Mouse (Mus musculus) CD4-positive, CD25-positive, alpha-beta regulatory T cell, adult 2 months (primary cell): Measurements from ENCODE around the gene Dapk3.
"Not testable (repeated sequence)": the region's sequence is repeated elsewhere in the genome, so short reads cannot be mapped to it uniquely, and the experiment has no call there.

Experiments
- DNase-seq: peaks from one replicate; pipeline ENCODE4 v3.0.0-alpha.2; 2012; ENCODE audit warnings: low read depth, low spot score

Gene Dapk3

DNA sequence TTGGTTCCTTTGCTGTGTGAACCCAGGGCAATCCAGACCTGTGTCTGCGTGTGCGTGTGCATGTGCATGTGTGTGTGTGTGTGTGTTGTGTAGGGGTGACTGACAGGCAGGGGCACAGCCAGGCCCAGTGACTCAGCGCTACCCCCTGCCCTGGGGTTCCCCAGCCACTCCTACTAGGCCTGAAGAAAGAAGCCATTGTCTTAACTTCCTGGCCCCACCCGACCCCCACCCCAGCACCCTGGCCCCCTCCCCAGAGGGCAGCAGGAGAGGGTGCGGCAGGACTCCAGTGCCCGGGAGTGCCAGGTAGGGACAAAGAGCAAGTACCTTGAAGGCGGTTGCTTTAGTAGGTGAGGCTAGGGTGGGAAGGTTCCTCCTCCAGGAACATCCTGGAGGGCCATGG lies 37.0 kb upstream of the Dapk3 start:
- DNase-seq, result no peak

DNA sequence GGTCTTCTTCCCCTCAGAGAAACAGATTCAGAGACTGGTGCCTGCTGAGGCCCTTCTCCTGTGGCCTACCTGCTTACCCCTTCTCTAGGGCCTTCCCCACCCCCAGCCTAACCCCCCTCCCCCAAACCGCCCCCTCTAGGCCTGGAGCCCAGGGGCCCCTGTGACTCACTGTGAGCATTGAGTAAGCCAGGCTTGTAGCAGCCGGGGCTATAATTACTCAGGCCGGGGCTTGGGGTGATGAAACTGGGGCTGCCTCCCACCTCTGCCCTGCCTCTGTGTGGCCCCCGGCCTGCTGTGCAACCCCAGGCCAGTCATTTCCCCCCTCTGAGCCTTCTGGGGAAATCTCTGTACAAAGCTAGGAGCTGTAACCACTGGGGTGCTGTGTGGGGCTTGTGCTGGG lies 36.5 kb upstream of the Dapk3 start:
- no peak for DNase-seq

DNA sequence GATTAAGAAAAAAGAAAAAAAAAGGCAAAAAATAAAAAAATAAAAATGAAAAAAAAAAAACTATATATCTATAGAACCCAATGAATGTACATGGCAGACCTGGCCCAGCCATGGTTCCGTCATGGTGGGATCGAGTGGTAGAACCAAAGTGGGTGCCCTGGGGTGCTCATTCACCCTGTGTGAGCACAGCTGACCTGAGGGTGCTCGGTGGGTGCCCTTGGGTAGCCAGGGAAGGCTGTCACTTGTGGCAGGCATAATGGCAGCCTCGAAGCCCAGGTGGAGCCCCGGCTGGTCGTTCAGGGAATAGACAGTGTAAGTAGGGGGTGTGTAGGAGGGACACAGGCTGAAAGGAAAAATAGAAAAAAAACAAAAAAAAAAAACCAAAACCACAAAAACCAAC lies 31.5 kb upstream of the Dapk3 start:
- no peak for DNase-seq

DNA sequence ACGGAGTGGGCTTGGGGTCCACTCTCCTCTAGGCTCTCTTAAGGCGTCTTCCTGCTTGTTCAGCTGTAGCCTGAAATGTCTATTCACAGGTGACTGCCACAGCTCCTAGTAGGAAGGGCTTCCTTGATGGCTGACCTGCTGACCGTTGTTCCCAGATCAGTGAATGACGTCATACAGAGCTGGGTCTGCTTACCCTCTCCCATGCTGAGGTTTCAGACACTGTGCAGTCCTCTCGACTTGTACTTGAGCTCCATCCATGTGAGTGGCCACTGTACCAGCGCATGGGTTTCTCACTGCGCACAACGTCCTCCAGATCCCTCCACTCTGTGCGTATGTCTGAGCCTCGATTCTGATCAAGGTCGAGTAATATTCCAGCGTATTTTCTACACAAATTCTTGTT lies 30.2 kb upstream of the Dapk3 start:
- no peak for DNase-seq

DNA sequence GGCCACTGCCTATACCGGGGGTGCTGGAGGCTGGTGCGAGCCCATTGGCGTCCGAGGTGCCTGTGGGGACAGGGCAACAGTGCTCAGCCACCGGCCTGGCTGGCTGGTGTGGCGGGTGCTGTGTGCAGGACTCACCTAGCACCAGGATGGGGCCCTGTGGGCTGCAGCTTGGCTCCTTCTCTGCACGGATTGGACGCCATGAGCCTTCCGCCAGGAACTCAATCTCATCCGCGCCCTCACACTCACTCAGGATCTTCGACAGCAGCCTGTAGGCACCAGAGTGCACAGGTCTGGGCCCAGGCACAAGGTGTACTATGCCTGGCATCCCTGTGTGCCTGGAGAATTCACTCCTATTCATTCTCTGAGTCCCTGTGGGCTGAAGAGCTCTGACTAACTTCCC lies 28.5 kb upstream of the Dapk3 start:
- no peak for DNase-seq

DNA sequence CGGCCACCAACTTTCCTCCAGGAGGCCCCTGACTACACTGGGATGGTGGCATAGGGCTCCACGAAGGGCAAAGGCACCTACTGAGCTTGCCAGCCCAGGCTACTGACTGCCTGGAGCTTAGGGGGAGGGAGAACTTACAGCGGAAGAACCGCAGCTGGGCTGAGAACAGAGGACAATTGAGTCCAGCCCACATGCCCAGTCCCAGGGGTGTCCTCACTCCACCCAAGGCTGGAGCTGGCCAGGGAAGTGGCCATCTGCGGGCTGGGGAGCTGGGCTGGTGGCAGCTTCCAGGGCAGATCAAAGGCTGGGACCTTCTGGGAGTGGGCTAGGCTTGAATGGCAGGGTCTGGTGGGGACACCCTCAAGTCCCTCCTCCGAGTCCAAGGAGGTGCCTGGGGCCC lies 28.1 kb upstream of the Dapk3 start:
- DNase-seq, result no peak

DNA sequence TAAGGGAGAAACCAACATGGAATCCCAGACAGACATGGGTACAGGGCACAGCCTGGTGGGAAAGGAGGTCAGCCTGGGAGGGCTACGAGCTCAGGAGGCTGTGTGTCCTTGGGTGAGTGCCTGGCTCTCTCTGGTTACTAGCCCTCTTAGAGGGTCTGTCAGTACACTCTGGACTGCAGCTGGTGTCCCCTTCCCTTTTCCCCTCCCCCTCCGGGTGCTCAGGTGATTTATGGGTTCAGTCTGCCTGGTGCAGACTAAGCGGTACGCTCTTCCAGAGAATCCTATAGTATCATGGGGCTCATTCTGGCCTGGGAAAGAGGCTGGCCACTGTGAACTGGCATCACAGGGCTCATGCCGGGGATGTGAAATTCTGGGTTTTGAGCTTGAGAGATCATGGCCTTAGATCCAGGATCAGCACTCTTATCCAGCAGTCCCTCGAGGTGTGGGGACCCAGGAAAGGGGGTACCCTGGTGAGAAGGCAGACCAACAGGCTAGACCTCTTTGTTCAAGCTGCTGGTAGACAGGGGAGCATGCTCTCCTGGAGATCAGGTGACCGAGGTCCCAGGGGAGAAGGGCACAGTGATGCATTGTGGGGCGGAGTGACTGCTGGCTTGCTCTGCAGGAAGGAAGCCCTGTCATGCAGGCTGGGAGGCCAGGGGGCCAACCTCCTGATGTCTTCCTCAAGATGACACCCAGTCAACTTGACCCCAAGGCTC lies 21.0 kb upstream of the Dapk3 start:
- DNase-seq, result no peak

DNA sequence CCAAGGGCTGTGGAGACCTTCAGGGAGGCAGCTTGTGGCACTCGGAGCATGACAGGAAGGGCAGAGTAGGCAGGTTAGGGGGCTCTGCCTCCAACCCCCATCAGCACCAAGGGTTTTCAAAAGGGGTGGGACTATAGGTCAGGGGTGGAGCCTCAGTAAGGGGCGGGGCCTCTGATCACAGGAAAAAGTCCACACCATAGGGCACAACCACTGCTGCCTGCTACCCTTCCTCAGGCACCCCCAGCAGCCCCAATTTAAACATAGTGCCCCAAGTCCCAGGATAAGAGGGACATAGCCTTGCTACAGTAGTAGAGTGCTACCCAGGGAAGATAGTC lies 20.5 kb upstream of the Dapk3 start:
- no peak for DNase-seq

DNA sequence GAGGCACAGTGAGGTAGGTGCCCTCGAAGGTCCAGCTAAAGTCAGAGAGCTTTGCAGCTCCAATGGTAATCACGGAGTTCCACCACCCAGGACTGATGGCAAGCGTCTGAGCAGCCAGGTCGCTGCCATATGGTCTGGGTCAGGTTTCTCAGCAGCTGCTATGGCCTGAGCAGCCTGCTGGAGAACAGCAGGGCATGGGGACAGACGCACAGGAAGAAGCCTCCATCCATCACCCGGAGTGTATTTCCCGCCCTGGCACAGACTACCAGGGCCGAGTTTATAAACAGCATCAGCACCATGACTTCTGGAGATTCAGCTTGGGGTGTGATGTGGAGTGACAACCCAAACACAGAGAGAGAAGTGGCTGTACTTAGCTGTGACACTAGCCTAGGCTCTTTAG lies 17.7 kb upstream of the Dapk3 start:
- DNase-seq, result no peak

DNA sequence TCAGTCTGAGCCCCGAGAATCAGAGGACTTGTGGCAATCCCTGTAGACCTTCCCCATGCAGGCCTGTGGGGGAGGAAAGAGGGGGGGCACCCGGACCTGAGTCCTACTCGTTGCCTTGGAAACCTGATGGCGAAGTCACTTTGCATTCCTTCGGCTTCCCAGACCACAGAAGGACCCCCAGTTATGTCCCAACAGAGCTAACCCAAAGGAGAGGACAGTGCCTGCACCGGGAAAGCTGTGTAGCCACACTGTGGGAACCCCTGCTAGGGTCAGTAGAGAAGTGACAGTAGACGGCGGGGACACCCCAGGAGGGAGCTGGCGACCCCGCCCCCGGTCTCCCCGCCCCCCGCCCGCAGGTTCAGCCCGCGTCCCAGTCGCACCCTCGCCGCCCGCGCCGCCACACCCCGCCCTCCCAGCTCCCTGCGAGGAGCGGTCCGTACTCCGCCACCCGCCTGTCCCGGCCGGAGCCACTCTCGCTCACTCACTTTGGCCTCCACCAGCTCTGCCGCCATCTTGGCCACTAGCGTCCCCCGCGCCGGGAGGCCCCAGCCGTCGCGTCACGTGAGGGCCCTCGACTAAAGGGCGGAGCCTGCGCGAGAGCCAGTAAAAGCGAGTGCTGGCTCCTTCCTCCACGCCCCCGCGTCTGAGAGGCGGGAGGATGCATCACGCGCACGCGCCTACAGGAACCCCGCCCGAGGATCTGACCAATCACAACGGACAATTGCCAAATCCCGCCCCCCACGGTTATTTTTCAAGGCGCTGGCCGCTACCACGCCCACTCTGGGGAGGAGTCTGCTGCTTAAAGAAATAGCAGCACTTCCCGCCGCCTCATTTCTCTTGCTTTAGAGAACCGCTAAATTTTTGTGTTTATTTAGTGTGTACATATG lies 15.4 kb upstream of the Dapk3 start, which contains the start of gene Pias4:
Gene Pias4 (minus strand): TSS at position 724 of the 887 bp plus-strand sequence.
- peak; percentile 100 for DNase-seq

DNA sequence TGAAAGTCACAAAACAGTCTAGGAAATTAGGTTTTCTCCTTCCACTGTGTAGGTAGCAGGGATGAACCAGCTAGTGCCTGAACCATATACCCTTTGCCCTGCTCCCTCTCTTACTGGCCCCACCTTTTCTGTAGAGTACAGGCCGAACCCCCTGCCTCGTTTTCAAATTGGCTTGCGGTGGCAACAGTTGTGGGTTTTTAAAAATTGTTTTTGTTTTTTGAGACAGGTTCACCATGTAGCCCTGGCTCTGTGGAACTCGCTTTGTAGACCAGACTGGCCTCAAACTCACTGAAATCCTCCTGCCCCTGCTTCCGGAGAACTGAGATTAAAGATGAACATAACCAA lies 14.7 kb upstream of the Dapk3 start:
- DNase-seq, result no peak

DNA sequence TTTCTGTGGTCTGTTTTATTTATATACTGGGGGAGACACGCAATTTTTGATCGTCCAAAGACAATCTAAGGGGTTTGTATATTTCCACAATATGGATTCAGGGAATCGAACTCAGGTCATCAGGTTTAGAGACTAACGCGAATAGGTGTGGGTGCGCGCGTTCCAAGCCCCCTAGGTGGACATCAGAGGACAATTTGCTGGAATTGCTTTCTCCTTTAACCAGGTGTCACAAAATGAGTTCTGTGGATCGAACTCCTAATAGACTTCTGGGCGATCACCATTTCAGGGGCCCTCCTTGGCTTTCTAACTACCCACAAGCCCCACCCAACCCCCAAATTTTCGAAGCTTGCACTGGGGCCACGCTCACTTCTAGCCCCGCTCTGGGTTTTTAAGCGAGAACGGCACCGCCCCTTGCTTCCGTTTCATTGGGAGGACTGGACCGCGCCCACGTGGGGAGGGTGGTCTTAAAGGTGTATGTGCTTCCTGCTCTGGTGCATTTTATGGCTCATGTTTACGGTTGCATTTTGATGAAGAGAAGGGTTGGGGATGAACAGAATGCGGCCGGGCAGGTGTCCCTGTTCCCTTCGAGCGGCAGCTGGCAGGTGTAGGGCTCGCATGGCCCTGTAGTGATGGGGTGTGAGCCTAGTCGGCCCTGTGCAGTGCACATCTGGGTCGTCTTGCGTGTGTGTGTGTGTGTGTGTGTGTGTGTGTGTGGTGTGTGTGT lies 14.1 kb upstream of the Dapk3 start:
- DNase-seq, result peak; percentile 89

DNA sequence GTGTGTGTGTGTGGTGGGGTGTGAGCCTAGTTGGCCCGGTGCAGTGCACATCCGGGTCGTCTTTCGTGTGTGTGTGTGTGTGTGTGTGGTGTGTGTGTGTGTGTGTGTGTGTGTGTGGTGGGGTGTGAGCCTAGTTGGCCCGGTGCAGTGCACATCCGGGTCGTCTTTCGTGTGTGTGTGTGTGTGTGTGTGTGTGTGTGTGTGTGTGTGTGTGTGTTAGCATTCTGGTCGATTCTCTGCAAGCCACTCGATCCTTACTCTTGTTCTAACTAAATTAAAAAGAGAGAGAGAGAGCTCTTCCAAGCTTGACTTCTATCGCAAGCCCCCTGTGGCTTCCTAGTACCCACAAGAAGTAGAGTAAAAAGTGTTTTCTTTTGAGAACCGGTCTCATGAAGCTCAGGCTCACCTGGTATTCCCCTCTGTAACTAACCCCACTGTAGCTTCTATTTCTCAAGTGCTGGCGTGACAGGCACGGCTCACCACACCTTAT lies 13.3 kb upstream of the Dapk3 start:
- peak; percentile 76 for DNase-seq

DNA sequence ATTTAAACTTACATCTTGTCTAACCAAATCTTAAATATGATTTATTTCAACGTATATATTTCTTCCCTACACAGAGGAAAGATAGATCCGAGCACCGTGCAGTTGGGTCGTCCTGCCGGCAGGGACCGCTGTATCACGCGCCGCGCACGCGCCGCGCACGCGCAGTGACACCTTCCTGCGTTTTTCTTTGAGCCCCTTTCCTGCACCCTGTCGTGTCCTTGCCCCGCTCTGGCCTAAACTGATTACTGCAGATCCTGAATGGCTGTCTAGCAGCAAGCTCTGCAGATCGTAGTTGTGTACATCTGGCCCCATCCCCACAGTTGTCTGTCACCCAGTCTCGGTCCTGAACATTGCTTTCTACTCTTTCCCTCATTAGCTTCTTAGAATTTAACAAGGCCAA lies 9.7 kb upstream of the Dapk3 start:
- peak; percentile 93 for DNase-seq

DNA sequence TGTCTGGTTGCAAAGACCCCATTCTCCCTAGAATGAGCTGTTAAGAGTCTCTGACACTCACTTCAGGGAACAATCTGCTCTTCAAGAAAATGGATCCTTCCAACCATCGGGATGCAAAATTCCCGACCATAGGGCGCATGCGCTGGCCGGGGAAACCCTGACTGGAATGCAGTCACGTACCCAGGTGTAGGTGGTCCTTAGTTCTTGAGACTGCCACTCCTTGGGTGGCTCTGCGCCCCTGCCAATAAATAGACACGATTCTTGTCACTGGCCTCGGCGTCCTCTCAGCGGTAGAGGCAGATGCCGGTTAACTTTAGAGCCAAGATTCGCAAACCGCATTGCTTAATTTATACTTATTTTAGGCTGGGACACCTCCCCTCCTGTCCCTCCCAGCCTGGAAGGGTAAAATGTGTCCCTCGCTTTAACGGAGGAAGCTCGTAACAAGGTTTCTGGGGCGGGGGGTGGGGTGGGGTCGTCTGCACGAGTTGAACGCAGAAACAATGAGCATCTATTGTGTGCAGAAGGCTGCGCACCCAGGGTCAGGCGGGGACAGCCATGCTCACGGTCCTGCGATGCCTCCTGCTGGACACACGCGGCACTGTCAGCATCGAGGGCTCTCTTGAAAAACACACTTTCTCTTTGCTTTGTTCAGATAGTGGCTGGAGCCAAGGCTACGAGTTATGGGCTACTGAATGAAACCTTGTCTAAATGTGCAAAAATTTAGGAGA lies 8.0 kb upstream of the Dapk3 start:
- peak; percentile 94 for DNase-seq

DNA sequence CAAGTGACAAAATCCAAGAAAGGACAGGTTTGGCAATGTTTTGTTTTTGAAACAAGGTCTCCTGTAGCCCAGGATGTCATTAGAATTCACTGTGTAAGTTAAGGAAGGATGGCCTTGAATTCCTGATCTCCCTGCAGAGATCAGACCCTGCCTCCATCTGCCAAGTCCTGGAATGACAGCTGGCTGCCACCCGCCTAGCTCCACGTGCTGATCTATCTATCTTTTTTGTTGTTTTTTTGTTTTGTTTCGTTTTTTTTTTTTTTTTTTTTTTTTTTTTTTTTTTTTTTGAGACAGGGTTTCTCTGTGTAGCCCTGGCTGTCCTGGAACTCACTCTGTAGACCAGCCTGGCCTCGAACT lies 7.5 kb upstream of the Dapk3 start:
- not testable (repeated sequence) for DNase-seq

DNA sequence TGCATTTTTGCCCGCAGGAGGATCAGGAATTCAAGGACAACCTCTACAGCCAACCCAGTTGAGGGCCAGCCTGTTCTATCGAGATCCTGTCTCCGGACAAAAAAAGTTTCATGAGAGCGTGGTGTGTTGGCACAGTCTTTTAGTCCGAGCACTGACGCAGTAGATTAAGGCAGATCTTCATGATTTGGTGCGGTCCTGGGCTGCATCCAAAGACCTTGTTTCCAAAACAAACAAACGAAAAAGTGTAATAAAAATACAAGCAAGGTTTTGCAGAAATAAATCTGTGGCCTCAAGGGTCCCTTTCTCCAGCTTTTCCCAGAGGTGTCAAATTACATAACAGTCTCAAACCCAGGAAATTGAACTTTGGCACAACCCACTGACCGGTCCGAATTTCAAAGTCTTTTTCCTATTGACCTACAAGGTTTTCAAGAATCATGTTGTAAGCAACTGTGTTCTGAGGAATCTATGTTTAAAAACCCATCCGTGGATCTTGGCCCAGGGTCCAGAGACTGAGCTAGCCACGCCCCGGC lies 6.8 kb upstream of the Dapk3 start:
- no peak for DNase-seq

DNA sequence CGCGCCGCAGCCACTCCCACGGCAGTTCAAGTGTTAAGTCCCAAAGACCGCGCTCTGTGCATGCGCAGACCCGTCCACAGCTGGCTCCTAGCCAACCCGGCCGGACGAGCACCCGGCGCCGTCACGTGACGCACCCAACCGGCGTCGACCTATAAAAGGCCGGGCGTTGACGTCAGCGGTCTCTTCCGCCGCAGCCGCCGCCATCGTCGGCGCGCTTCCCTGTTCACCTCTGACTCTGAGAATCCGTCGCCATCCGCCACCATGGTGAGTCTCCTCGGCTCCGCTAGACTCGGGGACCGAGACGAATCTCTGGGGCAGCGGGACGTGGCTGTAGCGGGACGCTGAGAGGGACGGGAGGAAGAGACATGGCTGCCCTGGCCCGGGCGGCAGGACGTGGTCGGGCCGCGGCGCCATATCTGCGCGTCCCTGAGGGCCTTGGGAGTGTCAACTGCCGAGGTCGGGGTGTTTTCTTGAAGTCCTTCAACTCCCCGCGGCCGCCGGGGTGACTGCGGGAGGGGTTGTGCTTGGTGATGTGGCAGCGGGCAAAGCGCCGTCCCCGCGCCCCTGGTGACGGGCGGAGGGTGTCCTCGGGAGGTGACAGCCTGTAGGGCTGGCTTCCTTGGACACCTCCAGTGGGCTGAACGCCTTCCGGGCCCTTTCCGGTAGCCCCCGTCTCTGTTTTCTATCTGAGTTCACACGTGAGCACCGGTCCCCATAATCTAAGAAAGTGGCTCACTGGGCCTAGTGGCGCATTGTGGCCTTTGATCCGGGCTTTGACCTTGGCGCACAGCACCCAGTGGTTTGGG lies 6.1 kb upstream of the Dapk3 start, which contains the start of gene Eef2:
Gene Eef2 (plus strand): TSS at position 166 of the 806 bp plus-strand sequence.
- DNase-seq, result peak; percentile 99

DNA sequence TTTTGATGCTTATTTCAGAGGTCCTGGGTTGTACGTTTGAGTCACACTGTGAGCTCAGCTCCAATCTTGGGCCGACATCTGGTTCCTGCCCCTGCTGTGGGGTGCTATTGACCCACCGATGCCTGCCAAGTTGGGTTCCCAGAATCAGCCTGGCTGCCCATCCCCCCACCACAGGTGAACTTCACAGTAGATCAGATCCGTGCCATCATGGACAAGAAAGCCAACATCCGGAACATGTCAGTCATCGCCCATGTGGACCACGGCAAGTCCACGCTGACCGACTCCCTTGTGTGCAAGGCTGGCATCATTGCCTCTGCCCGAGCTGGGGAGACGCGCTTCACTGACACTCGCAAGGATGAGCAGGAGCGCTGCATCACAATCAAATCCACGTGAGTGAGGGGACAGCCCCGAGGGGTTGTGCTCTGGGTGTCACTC lies 5.3 kb upstream of the Dapk3 start:
- peak; percentile 61 for DNase-seq

DNA sequence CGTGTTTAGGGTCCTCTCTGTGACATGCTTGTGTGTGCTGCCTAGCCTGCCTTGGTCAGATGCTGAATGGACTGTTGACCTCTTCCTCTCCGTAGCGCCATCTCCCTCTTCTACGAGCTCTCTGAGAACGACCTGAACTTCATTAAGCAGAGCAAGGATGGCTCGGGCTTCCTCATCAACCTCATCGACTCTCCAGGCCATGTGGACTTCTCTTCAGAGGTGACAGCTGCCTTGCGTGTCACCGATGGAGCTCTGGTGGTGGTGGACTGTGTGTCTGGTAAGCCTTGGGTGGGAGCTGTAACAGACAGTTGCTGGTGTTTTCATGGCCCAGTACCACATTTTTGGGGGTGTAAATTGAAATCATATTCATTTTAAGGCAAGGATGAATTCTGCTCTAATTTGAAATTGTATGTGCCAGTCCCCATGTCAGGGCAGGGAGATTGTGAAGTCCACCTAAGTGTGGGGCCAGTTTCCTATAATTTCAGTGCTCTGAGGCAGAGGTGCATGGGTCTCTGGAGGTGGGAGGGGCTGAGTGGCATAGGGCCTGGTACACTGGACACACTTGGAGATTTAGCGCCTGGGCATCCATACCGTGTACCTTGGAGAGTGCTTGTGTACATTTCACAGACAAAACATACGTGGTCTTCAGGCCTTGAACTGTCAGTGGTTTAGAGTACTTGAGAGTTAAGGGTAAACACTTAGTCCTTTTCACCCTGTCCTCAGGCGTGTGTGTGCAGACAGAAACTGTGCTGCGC lies 4.7 kb upstream of the Dapk3 start:
- DNase-seq, result no peak
